Mouse (Mus musculus): Measurements from ENCODE around the gene Pcnx3. TPM values are rescaled to one million over a fixed set of nuclear protein-coding genes. Genes with fewer than 3 reads are reported as not detected.

Pcnx3 gene
- total RNA-seq, 2 experiments from 2014 or later = 13.5 to 13.8 TPM

- no peak for DNase-seq
Measured at GRCm38 (mm10) chr19:5641021-5641420, 47.7 kb downstream of the Pcnx3 start.

GRCm38 (mm10) chr19:5640339-5640738, 48.4 kb downstream of the Pcnx3 start:
- no peak for DNase-seq

GRCm38 (mm10) chr19:5638416-5639005, 50.2 kb downstream of the Pcnx3 start:
- no peak for DNase-seq

- peak; percentile 91 for DNase-seq
Measured at GRCm38 (mm10) chr19:5637069-5638047, 51.4 kb downstream of the Pcnx3 start, which contains the start of gene Rela. Gene Rela (plus strand): TSS chr19:5637483.

- peak; percentile 47 for DNase-seq
Measured at GRCm38 (mm10) chr19:5636571-5637041, 52.1 kb downstream of the Pcnx3 start.

- DNase-seq = no peak
Measured at GRCm38 (mm10) chr19:5636036-5636570, 52.6 kb downstream of the Pcnx3 start.

- no peak for DNase-seq
Measured at GRCm38 (mm10) chr19:5632120-5632519, 56.6 kb downstream of the Pcnx3 start.

GRCm38 (mm10) chr19:5629907-5630306, 58.8 kb downstream of the Pcnx3 start:
- DNase-seq = no peak

GRCm38 (mm10) chr19:5625311-5625710, 63.4 kb downstream of the Pcnx3 start:
- no peak for DNase-seq

- no peak for DNase-seq
Measured at GRCm38 (mm10) chr19:5621884-5622283, 66.8 kb downstream of the Pcnx3 start.

GRCm38 (mm10) chr19:5620007-5620406, 68.7 kb downstream of the Pcnx3 start:
- no peak for DNase-seq

GRCm38 (mm10) chr19:5614953-5615352, 73.8 kb downstream of the Pcnx3 start:
- no peak for DNase-seq

Small RNA genes lying within 50 kb of the gene (microRNA-seq; reads per million reads assigned to microRNA genes)
- 0 reads per million in 2 experiments for gene Mir6987 (ENCODE audit: borderline replicate concordance in 2 of 2)

Other genes starting within 250 kb of the Pcnx3 start
- not detected for gene Fosl1, start 241.4 kb downstream of the Pcnx3 start, total RNA-seq (2021)
- 1 to 10 TPM; 4.5 to 6.6 TPM for gene Ccdc85b, start 231.0 kb downstream of the Pcnx3 start, total RNA-seq (2021)
- gene Fibp, start 228.3 kb downstream of the Pcnx3 start, total RNA-seq (2021) = 10 to 100 TPM; 36.9 to 38.4 TPM
- gene Ctsw, start 220.4 kb downstream of the Pcnx3 start, total RNA-seq (2021) = not detected
- gene Efemp2, start 215.0 kb downstream of the Pcnx3 start, total RNA-seq (2021) = 10 to 100 TPM in 1 of 2 experiments, 1 to 10 TPM in 1; 7.8 to 12.2 TPM
- 10 to 100 TPM; 20.3 to 21.6 TPM for gene Mus81, start 200.5 kb downstream of the Pcnx3 start, total RNA-seq (2021)
- 100 to 1,000 TPM in 1 of 2 experiments, 10 to 100 TPM in 1; 83.6 to 106 TPM for gene Cfl1, start 198.5 kb downstream of the Pcnx3 start, total RNA-seq (2021)
- under 1 TPM; 0.64 to 0.88 TPM for gene 1700020D05Rik, start 185.1 kb downstream of the Pcnx3 start, total RNA-seq (2021)
- 1 to 10 TPM; 6.9 to 7.5 TPM for gene Snx32, start 178.4 kb downstream of the Pcnx3 start, total RNA-seq (2021)
- gene Ovol1, start 128.3 kb downstream of the Pcnx3 start, total RNA-seq (2021) = not detected
- gene Ap5b1, start 120.9 kb downstream of the Pcnx3 start, total RNA-seq (2021) = 1 to 10 TPM; 1.4 to 1.5 TPM
- gene Rnaseh2c, start 87.0 kb downstream of the Pcnx3 start, total RNA-seq (2021) = 10 to 100 TPM; 45.2 to 47.1 TPM
- gene Kat5, start 78.7 kb downstream of the Pcnx3 start, total RNA-seq (2021) = 10 to 100 TPM; 15.6 to 15.7 TPM
- 10 to 100 TPM; 12.5 to 13.7 TPM for gene Rela, start 51.4 kb downstream of the Pcnx3 start, total RNA-seq (2021)
- 10 to 100 TPM in 1 of 2 experiments, 1 to 10 TPM in 1; 10.0 to 11.5 TPM for gene Sipa1, start 25.2 kb downstream of the Pcnx3 start, total RNA-seq (2021)
- gene Map3k11, start 166 bp downstream of the Pcnx3 start, total RNA-seq (2021) = 10 to 100 TPM in 1 of 2 experiments, 1 to 10 TPM in 1; 8.3 to 10.9 TPM
- not detected for gene Kcnk7, start 15.5 kb upstream of the Pcnx3 start, total RNA-seq (2021)
- gene Ehbp1l1, start 37.4 kb upstream of the Pcnx3 start, total RNA-seq (2021) = 100 to 1,000 TPM; 241 to 266 TPM
- gene Fam89b, start 40.7 kb upstream of the Pcnx3 start, total RNA-seq (2021) = 10 to 100 TPM; 24.7 to 24.9 TPM
- gene Ltbp3, start 52.0 kb upstream of the Pcnx3 start, total RNA-seq (2021) = 10 to 100 TPM; 45.7 to 49.6 TPM
- gene Scyl1, start 82.5 kb upstream of the Pcnx3 start, total RNA-seq (2021) = 10 to 100 TPM; 62.2 to 62.8 TPM
- gene Frmd8, start 186.4 kb upstream of the Pcnx3 start, total RNA-seq (2021) = 1 to 10 TPM; 3.7 to 6.4 TPM
- gene Slc25a45, start 188.9 kb upstream of the Pcnx3 start, total RNA-seq (2021) = 1 to 10 TPM in 1 of 2 experiments, under 1 TPM in 1; 0.59 to 1.3 TPM
- under 1 TPM; 0.15 to 0.35 TPM for gene Tigd3, start 205.2 kb upstream of the Pcnx3 start, total RNA-seq (2021)
- 10 to 100 TPM; 80.6 to 83.5 TPM for gene Dpf2, start 224.1 kb upstream of the Pcnx3 start, total RNA-seq (2021)
- 10 to 100 TPM; 12.0 to 13.0 TPM for gene Cdc42ep2, start 235.9 kb upstream of the Pcnx3 start, total RNA-seq (2021)